Mouse (Mus musculus) common myeloid progenitor, adult 5-6 weeks (primary cell): Measurements from ENCODE around the gene Tgm4. TPM values are rescaled to one million over a fixed set of nuclear protein-coding genes. Genes with fewer than 3 reads are reported as not detected.
A peak's percentile ranks its signal among the peaks of the same experiment; 100 is the strongest.

Experiments
- ATAC-seq: replicated peaks from 2 replicates; pipeline ENCODE4 v1.8.0; 2016; ENCODE audit warnings: low read depth, mild to moderate bottlenecking, moderate TSS enrichment, inconsistent platforms; ENCODE audit not compliant: poor library complexity, severe bottlenecking
- total RNA-seq: library from RNA; stranded (forward); fragments of 200-1000, 187-1606 nt; gene quantifications from 2 replicates; pipeline ENCODE4 v1.2.3, GENCODE M21; 2017

Tgm4 gene
- 0.09 TPM in 1 of 2 replicates, not detected in the other for total RNA-seq

- ATAC-seq: no peak
Observed at GRCm38 (mm10) chr9:123034426-123034825, at the start of gene Tgm4. Gene Tgm4, plus strand, starts transcription at chr9:123034726.

DNA sequence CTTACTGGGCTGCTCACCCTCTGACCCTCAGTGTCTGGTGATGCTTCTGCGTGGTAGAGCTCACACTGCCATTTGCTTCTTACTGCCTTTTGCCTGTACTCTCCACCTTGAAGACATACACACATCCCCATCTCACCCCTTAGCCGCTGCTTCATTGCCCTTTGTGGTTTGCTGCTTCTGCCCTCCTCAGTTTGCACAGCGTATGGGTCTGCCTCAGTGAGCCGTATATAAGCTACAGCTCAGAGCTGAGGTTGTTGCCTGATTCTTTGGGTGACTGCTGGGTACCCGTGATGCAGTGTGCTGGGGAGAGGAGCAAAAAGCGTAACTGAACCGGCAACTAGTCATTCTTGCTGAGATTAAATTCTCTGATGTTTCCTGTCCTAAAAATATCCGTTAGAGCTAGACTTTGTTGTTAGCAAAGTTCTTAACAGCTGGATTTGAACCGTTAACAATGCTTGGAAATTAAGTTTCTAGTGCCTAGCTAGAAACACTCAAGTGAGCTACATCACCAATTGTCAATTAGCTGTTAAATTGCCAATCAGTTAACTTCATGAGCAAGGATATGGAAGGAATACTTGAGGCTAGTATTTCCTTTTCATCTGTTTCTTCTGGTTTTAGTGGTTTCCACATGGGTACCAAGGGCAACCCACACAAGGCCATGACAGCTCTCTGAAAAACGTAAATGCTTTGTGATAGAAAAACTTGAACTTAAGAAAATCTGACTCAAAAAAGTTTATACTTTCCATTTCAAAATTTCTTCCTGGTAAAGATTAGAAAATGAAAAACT is 35.9 kb upstream of the Tgm4 start:
- peak; percentile 84 for ATAC-seq

- ATAC-seq: no peak
Observed at GRCm38 (mm10) chr9:122999193-122999586, 35.3 kb upstream of the Tgm4 start.

DNA sequence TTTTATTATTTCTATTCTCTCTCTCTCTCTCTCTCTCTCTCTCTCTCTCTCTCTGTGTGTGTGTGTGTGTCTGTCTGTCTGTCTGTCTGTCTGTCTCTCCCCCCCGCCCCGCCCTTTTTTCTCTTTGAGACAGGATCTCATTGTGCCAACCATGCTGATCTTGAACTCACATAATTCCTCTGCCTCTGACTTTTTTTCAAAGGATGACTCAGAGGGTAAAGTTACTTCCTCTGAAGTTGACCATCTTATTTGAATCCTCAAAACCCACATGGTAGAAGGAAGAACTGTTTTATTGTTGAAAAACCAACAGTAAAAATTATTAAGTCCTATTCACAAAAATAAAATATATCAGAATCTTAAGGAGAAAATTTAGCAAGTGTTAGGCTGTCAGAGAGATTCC is 29.8 kb upstream of the Tgm4 start:
- no peak for ATAC-seq

DNA sequence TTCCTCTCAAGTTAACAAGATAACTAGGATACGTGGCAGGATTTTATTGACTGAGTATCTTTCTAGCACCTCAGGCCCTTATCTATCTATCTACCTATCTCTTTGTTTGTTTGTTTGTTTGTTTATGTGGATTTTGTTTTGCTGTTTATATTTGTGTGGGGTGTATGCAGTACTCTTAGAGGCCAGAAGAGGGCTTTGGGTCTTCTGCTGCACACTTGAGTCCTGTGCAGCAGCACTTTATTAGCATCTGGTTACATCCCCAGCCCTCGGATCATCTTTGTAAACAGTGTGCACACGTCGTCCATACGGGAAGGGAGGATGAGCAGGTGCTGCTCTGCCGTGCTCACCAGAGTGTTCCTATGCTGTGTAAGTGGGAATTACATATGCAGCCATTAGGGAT is 28.5 kb upstream of the Tgm4 start:
- ATAC-seq: no peak

GRCm38 (mm10) chr9:123020995-123021631 is 13.4 kb upstream of the Tgm4 start, which contains the start of gene Tmem42:
Gene Tmem42, plus strand, starts transcription at chr9:123021326.
- peak; percentile 83 for ATAC-seq

DNA sequence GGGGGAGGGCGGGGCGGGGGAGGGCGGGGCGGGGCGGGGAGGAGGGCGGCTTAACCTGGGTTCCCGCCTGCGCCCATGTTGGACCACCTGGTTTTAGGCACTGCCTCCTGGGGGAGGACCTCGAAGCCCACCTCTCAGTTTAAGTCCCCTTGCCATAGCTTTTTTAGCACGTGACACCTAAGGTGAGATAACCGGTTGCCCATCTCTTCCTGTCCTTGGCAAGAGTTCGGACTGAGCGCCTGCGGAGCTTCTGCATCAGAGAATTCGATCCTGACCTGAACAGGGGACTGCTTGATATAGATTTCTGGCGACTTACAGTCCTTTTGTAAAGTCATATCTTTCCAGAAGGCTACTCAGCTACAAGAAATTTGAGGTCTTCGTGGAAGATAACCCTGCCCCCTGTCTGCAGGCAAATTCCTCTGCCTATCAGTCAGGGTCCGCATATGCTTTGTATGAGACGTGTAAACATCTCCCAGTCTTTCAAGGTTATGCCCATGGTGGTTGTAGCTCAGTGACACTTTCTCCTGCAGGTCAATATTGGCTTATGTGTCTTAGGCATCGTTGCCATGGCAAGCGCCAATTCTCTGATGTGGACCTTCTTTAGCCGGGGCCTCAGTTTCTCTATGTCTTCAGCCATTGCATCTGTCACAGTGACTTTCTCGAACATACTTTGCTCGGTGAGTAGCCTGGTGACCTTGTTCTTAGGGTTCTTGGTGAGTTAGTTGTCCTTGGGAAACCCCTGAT is 12.7 kb upstream of the Tgm4 start:
- ATAC-seq: peak; percentile 34

DNA sequence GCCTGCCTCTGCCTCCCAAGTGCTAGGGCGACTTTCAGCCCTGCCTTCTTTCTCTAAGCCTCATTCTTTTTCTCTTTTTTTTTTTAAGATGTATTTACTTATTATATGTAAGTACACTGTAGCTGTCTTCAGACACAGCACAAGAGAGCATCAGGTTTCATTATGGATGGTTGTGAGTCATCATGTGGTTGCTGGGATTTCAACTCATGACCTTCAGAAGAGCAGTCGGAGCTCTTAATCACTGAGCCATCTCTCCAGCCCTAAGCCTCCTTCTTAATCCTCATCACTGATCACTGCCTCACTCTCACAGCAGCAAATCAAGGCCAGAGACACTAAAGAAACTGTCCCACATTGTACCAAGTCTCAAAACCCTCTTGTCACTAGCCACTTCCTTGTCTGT is 10.3 kb upstream of the Tgm4 start:
- no peak for ATAC-seq

GRCm38 (mm10) chr9:123031496-123032246 is 2.9 kb upstream of the Tgm4 start:
- ATAC-seq: no peak

- ATAC-seq: peak; percentile 86
Observed at GRCm38 (mm10) chr9:123047665-123048064, 13.1 kb downstream of the Tgm4 start.

- peak; percentile 100 for ATAC-seq
Observed at GRCm38 (mm10) chr9:123058724-123059292, 24.3 kb downstream of the Tgm4 start.

- no peak for ATAC-seq
Observed at GRCm38 (mm10) chr9:123060172-123060571, 25.6 kb downstream of the Tgm4 start.

GRCm38 (mm10) chr9:123079149-123079548 is 44.6 kb downstream of the Tgm4 start:
- no peak; the same call in 1 of the 2 replicates for ATAC-seq

- no peak for ATAC-seq
Observed at GRCm38 (mm10) chr9:123080355-123080754, 45.8 kb downstream of the Tgm4 start.

DNA sequence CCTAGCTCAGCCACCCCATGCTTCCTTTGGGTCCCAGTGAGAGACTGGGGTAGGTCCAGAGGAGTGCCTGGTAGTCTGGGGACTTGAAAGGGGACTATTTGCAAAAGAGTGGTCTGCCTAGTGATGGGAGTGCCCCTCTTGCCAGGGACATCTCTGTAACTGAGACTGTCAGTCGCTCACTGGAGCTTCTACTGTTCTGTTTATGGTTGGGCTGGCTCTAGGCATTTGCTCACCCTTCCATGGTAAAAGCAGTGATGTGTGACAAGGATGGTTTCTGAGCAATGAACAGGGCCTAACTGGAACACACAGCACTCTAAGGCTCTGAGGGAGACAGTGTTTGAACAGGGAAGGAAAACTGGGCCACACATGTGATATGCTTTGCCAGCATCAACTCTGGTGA is 46.3 kb downstream of the Tgm4 start:
- no peak for ATAC-seq

DNA sequence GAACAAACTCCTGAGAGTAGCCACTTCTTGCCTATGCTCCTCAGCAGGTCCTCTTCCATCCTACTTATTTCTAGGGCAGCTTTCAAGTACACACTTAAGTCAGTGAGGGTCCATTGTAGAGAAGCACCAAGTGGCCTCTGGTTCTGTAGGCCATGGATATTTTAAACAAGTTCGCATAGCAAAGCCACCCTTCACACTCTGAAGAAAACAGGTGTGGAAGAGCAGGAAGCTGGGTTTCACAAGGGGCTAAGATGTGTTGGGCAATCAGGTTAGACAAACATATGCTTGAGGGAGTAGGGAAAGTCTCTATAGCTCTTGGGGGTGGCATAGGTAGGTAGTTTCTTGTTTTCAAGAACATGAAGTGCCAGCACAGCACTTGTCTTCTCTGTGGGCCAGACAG is 50.8 kb downstream of the Tgm4 start:
- ATAC-seq: no peak

GRCm38 (mm10) chr9:123087558-123087957 is 53.0 kb downstream of the Tgm4 start:
- ATAC-seq: peak; percentile 90

DNA sequence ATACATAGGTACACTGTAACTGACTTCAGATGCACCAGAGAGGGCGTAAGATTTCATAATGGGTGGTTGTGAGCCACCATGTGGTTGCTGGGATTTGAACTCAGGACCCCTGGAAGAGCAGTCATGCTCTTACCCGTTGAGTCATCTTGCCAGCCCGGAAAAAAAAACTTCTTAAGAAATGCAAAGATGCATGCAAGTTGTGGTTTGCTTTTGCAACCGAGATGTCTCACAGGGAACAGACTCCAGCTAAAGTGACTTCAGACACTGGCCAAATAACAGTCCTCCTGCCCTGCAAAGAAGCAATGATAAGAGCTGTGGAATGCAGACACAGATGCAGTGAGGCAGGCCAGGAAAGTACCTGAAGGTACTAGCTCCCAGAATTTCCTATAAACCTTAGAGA is 56.3 kb downstream of the Tgm4 start:
- ATAC-seq: no peak

GRCm38 (mm10) chr9:123099631-123100455 is 65.3 kb downstream of the Tgm4 start:
- ATAC-seq: no peak; the same call in 1 of the 2 replicates
